Mouse (Mus musculus): Measurements from ENCODE around the gene Sumf2.

The Sumf2 gene

DNA sequence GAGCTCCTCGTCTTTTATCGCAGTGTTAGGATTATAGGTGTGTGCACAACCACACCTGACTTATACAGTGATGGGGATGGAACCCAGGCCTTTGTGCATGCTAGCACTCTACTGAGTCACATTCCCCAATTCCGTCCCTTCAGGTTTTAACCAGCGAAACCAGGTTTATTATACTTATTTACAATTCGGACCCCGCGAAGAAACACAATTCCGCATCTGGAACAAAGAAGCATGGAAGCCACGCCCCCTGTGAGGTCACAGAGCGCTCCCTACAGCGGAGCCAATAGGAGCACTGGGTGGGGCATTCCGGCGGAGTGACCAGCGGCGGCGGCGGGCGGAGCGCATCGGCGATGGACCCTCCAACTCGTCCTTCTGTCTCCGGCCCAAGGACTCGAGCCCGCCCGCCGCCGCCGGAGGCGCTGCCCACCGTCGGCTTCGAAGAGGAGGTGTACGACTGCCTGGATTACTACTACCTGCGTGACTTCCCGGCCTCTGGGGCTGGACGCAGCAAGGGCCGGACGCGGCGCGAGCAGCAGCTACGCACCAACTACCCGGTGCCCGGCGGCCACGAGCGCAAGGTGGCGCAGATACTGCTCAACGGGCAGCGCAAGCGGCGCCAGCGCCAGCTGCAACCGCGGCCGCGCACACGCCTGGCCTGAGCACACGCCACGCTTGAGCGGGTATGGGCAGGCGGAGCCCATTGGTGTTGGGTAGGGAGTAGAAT lies 61.6 kb downstream of the Sumf2 start, which contains the start of gene Nupr1l:
TSS of gene Nupr1l (plus strand) at position 299 of the 724 bp plus-strand sequence.
- peak; percentile 91 for DNase-seq (ENCODE audit: low spot score)

DNA sequence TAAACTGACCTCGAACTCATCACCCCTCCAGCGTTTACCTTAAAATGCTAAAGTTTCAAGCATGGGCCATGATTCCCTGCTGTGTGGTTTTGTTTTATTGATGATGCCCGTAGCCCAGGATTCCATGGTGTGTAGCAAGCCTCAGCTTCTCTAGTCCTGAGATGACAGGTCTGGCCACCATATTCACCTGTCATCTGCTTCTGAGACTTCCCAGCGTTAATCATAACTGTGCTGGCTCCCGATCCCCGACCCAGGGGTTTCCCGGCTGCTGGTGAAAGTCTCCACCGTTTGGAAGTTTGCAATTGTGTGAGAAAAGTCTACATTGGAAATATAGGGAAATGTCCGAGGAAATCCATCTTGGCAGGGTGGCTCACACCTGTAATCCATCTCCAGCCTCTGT lies 62.4 kb downstream of the Sumf2 start:
- DNase-seq (ENCODE audit: low spot score) = no peak

DNA sequence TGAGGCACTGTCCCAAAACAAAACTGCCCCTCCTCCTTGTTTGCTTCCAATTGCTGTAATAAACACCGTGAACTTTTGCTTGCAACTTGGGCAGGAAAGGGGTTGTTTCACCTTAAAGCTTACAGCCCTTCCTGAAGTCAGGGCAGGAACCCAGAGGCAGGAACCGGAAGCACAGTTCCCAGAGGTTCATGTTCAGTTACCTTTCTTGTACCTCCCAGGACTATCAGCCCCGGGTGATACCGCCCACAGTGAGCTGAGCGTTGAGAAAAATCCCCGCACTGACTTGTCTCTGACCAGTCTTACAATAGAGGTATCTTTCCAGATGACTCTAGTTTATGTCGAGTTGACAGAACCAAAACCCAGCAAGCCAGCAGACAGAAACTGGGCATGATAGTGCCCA lies 62.8 kb downstream of the Sumf2 start:
- DNase-seq (ENCODE audit: low spot score) = no peak
